Mouse (Mus musculus): Measurements from ENCODE around the gene Adamts14.

GRCm38 (mm10) chr10:61277051-61277450 is 3.8 kb upstream of the Adamts14 start:
- TF ChIP-seq CTCF (IDR thresholded peaks at IDR 0.05; ENCODE audit: borderline replicate concordance, control insufficient read depth, extremely low read depth, insufficient read depth, low read length, poor library complexity) = no peak
- TF ChIP-seq POLR2A (IDR thresholded peaks at IDR 0.05; ENCODE audit: control insufficient read depth, extremely low read depth, insufficient read depth, low read length, poor library complexity) = no peak

Measured in thymus, adult 2 months (tissue).